Mouse (Mus musculus) olfactory bulb, adult 2 months (tissue): ENCODE data around the gene Btg3. TPM values are rescaled to one million over a fixed set of nuclear protein-coding genes. Genes with fewer than 3 reads are reported as not detected.
A peak's percentile ranks its signal among the peaks of the same experiment; 100 is the strongest.

Experiments
- H3K27ac ChIP-seq: fragments of 200-500 bp; 2 replicates; pipeline ENCODE4 v1.5.1; 2012; ENCODE audit warnings: low read depth, low read length; ENCODE audit not compliant: insufficient read depth
- H3K4me1 ChIP-seq: fragments of 200-500 bp; 2 replicates; pipeline ENCODE4 v1.6.1; 2012; ENCODE audit warnings: low read length; ENCODE audit not compliant: control insufficient read depth, insufficient read depth
- H3K4me3 ChIP-seq: fragments of 200-500 bp; 2 replicates; pipeline ENCODE4 v1.5.1; 2012; ENCODE audit warnings: mild to moderate bottlenecking, low read depth, low read length, moderate library complexity; ENCODE audit not compliant: insufficient read depth
- CTCF ChIP-seq: fragments of 200-500 bp; IDR thresholded peaks from 2 replicates; pipeline ENCODE4 v1.5.1; 2012; ENCODE audit warnings: low read depth, mild to moderate bottlenecking, low read length, moderate library complexity; ENCODE audit not compliant: insufficient read depth
- POLR2A ChIP-seq: fragments of 200-500 bp; IDR thresholded peaks from 2 replicates; pipeline ENCODE4 v1.6.1; 2012; ENCODE audit warnings: mild to moderate bottlenecking, low read depth, low read length, moderate library complexity; ENCODE audit not compliant: insufficient read depth
- WGBS: fragments of 180-500 bp; shearing (Covaris S2); methylation state at CpG from one replicate; pipeline ENCODE4 v1.1.7; 2018; 5-methylcytosine and 5-hydroxymethylcytosine counted together
- polyA plus RNA-seq: library from polyadenylated mRNA; stranded (reverse); fragments of >200 nt; gene quantifications from 2 replicates; pipeline ENCODE4 v1.2.4, GENCODE M21; 2012; ENCODE audit warnings: low replicate concordance; ENCODE audit not compliant: missing spikeins, insufficient read depth, insufficient read length

Btg3 gene
- polyA plus RNA-seq, 1 experiment: not detected

DNA sequence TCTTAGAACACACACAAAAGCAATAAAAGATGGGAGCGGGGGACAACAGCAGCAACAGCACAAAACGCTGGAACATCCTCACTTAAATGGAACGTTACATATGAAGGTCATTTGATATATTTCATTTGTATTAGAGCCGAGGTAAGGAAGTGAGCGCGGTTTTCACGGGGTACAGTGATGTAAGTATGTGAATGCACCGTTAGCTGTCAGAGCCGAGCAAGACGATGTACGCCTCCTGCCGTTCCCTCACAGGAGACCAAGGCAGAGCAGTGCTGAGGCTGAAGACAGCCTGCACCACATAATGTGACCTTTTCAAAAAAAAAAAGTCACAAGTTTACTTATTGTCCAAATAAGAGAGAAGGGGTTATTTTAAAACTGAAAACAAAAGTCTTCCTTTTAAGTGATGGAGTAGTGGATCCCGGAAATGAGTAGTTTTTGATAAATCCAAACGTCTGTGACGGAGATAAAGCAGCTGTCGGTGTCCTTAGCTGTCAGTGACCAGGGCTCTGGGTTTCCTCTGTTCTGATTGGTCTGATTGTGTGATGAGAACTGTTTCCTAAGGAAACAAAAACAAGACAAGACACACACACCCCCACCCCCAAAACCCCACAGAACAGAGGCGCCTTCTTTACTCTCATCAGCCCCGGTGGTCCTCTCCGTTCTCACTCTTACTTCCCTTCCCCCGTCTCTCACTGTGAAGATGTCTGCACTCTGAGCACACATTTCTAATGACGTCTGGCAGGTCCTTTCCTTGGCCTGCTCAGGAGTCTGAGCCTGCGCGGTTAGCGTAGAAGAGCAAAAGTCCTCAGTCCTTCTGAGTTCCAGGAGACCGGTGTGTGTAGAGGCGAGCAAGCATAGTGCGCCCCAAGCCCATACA, 50.8 kb downstream of the Btg3 start:
- Histone ChIP-seq H3K4me3 (no peak overlapping the region), H3K4me1 (no peaks in the 10 kb centered on the region), H3K27ac (no peak overlapping the region)
- 90% methylated on average over 27 of the region's 27 CpGs for WGBS
- no peak for TF ChIP-seq POLR2A

- Histone ChIP-seq H3K27ac (no peak overlapping the region), H3K4me3 (no peak overlapping the region), H3K4me1 (no peaks in the 10 kb centered on the region)
- 17% methylated on average over 7 of the region's 7 CpGs for WGBS
- TF ChIP-seq CTCF (no peak), POLR2A (no peak)
Observed at GRCm38 (mm10) chr16:78322140-78322539, 54.9 kb downstream of the Btg3 start.

DNA sequence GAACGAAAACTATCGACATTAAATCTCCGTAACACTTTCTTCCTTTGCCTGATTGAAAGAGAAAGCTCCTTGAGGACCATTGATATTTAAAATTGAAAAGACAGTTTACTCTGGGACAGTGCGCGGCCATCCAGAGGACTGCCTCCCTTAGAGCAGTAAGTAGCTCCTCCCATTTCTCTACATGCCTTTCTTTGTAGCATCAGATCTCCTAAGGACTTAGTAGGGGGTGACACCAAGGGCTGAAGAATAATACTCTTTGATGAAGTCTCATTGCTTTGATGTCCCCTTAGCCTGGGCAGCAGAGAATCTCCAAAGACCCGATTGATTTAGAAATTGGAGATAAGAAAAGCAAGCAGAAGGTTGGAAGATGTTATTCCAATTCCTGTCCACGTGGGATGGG, 55.4 kb downstream of the Btg3 start:
- 32% methylated on average over 7 of the region's 7 CpGs for WGBS
- Histone ChIP-seq H3K27ac (no peak overlapping the region), H3K4me3 (no peak overlapping the region), H3K4me1 (no peaks in the 10 kb centered on the region)
- TF ChIP-seq CTCF (no peak), POLR2A (no peak)

GRCm38 (mm10) chr16:78319711-78320110, 57.3 kb downstream of the Btg3 start:
- no peak overlapping the region for H3K4me3 ChIP-seq
- 93% methylated on average over 7 of the region's 7 CpGs for WGBS
- no peaks in the 10 kb centered on the region for H3K4me1 ChIP-seq
- H3K27ac ChIP-seq: no peak overlapping the region
- TF ChIP-seq CTCF (no peak), POLR2A (no peak)

DNA sequence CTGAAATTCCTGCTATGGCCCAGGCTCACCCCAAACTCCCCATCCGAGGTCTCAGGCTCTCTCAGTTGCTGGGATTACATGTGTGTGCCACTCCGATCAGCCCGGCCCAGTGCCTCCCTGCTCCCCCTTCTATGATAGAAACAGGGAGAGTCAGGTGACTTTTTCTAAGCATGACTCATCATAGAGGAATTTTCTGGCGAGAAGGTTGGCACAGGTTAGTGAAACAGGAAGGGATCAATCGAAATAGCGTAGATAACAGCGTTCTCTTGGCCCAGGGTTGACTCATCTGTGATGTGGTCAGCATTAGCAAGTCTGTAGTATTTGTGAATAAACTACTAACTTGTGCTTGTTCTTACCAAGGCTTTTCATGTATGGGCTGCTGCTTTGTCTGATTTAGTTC, 59.0 kb downstream of the Btg3 start:
- WGBS: 74% methylated on average over 7 of the region's 7 CpGs
- TF ChIP-seq POLR2A (no peak), CTCF (no peak)
- Histone ChIP-seq H3K4me3 (no peak overlapping the region), H3K27ac (no peak overlapping the region), H3K4me1 (no peaks in the 10 kb centered on the region; the same call in 1 of the 2 replicates)

DNA sequence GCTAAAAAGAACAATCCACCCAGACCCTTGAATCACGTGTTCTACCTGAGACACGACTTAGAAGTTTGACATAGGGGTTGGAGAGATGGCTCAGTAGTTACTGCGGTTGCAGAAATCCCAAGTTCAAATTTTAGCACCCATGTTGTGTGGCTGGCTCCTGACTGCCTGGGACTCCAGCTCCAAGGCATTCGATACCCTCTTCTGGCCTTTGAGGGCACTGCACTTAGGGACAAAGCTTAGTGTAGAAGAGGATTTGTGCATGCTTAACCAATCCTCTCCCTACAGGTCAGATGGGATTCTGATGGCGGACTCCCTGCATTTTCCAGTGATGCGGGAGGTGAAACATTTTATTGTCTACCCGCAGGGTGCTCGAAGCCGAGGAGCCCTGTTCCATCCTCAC, 60.1 kb downstream of the Btg3 start:
- 85% methylated on average over 9 of the region's 9 CpGs for whole genome bisulfite sequencing
- Histone ChIP-seq H3K4me1 (no peaks in the 10 kb centered on the region; the same call in 1 of the 2 replicates), H3K4me3 (no peak overlapping the region), H3K27ac (no peak overlapping the region)
- peak; percentile 23; the same call in 1 of the 2 replicates for TF ChIP-seq CTCF
- TF ChIP-seq POLR2A: no peak

DNA sequence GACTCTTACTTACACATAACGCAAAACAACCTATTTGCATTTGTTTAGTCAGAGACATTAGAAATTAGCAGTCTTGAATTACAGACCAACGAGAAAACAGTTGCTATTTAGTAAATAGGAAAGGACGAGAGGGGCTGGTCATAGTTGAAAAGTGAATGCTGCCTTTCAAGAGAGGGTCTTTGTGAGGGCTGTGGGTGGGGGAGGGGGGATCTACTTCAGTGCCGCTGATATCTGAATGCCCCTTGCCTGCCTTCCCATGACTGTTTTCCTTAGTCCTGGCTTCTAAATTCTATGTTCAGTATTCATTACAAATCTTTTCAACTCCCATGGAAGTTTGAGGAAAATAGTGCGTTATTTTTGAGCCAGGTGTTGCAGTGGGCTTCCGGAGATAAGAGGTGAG, 63.0 kb downstream of the Btg3 start:
- no peak overlapping the region for H3K4me3 ChIP-seq
- 23% methylated on average over 6 of the region's 6 CpGs for WGBS
- no peak overlapping the region for H3K27ac ChIP-seq
- no peak for TF ChIP-seq CTCF
- no peaks in the 10 kb centered on the region; the same call in 1 of the 2 replicates for H3K4me1 ChIP-seq

- Histone ChIP-seq H3K4me3 (no peak overlapping the region), H3K4me1 (no peaks in the 10 kb centered on the region; the same call in 1 of the 2 replicates), H3K27ac (no peak overlapping the region)
- WGBS: 20% methylated on average over 16 of the region's 16 CpGs
- TF ChIP-seq CTCF (no peak), POLR2A (no peak)
Observed at GRCm38 (mm10) chr16:78313135-78313887, 63.7 kb downstream of the Btg3 start.

DNA sequence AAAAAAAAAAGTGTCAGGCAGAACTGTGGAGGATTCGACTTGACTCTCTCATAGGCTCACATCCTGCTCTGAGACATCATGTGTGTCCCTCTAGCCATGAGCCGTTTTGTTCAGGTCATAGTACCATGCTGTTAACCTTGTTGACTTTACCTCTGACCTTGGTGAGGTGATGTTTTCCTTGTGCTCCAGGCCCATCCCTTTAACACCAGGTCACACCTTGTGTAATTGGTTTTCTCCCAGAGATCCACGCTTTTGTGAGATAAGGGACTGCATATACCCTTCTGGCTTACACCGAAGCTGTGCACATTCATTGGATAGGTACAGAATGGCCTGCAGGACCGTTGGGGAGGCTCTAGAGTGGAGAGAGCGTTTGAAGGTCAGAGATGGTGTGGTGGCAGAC, 67.7 kb downstream of the Btg3 start:
- 89% methylated on average over 6 of the region's 6 CpGs for WGBS
- H3K27ac ChIP-seq: no peak overlapping the region
- no peak overlapping the region for H3K4me3 ChIP-seq
- H3K4me1 ChIP-seq: no peaks in the 10 kb centered on the region; the same call in 1 of the 2 replicates
- no peak for TF ChIP-seq CTCF
- no peak for TF ChIP-seq POLR2A
